Mouse (Mus musculus) lung, embryonic 14.5 days (tissue): ENCODE results near the gene Ap2a2. TPM values are rescaled to one million over a fixed set of nuclear protein-coding genes. Genes with fewer than 3 reads are reported as not detected.
"Not testable (repeated sequence)": the region's sequence is repeated elsewhere in the genome, so short reads cannot be mapped to it uniquely, and the experiment has no call there.

Source experiments
- ATAC-seq: fragments of 200-750 bp; cut with Nextera tagmentation; 2 replicates; pipeline ENCODE4 v1.8.0; 2017; ENCODE audit warnings: mild to moderate bottlenecking, moderate TSS enrichment, moderate library complexity; ENCODE audit not compliant: insufficient read depth
- DNase-seq: peaks from one replicate; pipeline ENCODE4 v3.0.0-alpha.2; 2015
- H3K27ac ChIP-seq: fragments of 300-500 bp; sonication (generic); 2 replicates; pipeline ENCODE4 v1.5.1; 2014; ENCODE audit warnings: low read depth, mild to moderate bottlenecking, moderate library complexity
- H3K27me3 ChIP-seq: fragments of 300-500 bp; sonication (generic); 2 replicates; pipeline ENCODE4 v1.6.1; 2014; ENCODE audit warnings: low read length, control low read depth; ENCODE audit not compliant: insufficient read depth
- H3K36me3 ChIP-seq: fragments of 300-500 bp; sonication (generic); 2 replicates; pipeline ENCODE4 v1.6.1; 2014; ENCODE audit warnings: control low read depth; ENCODE audit not compliant: insufficient read depth
- H3K4me1 ChIP-seq: fragments of 300-500 bp; sonication (generic); 2 replicates; pipeline ENCODE4 v1.6.1; 2014; ENCODE audit warnings: antibody characterized with exemption, control low read depth; ENCODE audit not compliant: insufficient read depth
- H3K4me2 ChIP-seq: fragments of 300-500 bp; sonication (generic); 2 replicates; pipeline ENCODE4 v1.6.1; 2014; ENCODE audit warnings: mild to moderate bottlenecking
- H3K4me3 ChIP-seq: fragments of 300-500 bp; sonication (generic); 2 replicates; pipeline ENCODE4 v1.5.1; 2014; ENCODE audit warnings: low read depth, low read length
- H3K9ac ChIP-seq: fragments of 300-500 bp; sonication (generic); 2 replicates; pipeline ENCODE4 v1.6.1; 2014
- H3K9me3 ChIP-seq: fragments of 300-500 bp; sonication (generic); 2 replicates; pipeline ENCODE4 v1.6.1; 2016; ENCODE audit warnings: low read depth, low read length, control low read depth
- CTCF ChIP-seq: IDR thresholded peaks from 2 replicates; pipeline ENCODE4 v1.5.1; 2016; ENCODE audit warnings: antibody characterized with exemption, low read depth
- WGBS: fragments of 180-500 bp; shearing (Covaris S2); extraction: QIAGEN DNeasy Blood & Tissue Kit; methylation state at CpG from one replicate; pipeline ENCODE4 v1.1.7; 2014; 5-methylcytosine and 5-hydroxymethylcytosine counted together
- polyA plus RNA-seq: library from polyadenylated mRNA; unstranded; fragments of >200 nt; fragmentation: Nextera tagmentation; extraction: Ambion mirVana; gene quantifications from 2 replicates; pipeline ENCODE4 v1.2.1, GENCODE M21; 2014

The Ap2a2 gene
- polyA plus RNA-seq, 1 experiment from 2014 or later: 67.6 TPM

DNA sequence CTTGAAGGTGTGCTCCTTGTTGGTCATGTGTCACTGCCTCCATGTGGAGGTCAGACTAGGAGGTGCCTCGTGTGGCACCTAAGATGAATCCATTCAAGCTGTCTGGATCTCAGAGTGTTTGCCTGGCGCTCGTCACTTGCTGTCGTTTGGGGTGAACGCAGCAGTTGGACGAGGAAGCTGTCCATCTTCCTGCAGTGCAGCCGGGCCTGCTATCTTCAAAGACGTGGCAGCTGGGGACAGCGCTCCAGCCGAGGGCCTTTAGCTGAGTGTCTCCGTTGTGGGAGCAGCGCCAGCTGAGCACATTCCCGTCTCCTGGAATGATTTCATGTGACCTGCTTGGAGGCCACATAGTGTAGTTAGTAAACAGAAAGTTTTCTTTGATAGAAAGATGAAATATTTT lies 50.8 kb downstream of the Ap2a2 start:
- 31% methylated on average over 13 of the region's 13 CpGs for WGBS
- peak; percentile 84 for DNase-seq
- H3K36me3 ChIP-seq: peaks cover 69% of the 10 kb centered on the region

DNA sequence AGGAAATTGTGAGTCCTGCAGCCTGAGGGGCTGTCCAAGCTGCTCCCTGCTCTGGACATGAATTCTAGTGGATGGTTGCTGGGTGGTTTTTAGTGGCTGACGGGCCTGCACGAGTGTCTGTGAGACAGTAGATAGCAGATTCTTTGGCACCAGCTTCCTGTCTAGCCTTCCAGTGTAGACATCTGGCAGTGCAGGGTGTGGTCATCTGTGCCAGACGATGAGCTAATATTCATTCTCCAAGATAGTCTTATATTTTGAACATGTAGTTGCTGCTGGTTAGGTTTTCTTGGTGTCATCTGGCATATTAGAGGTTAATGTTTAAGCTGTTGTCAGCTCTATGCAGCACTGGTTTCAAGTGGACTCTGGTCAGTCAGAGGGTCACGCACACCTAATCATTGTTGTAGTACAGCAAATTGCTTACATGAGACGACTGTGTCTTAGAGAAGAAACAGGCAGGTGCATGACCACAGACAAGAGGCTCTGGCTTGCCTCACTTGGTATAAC lies 52.4 kb downstream of the Ap2a2 start:
- Histone ChIP-seq H3K27me3 (no peaks in the 10 kb centered on the region), H3K4me2 (no peak overlapping the region), H3K27ac (no peak overlapping the region), H3K9ac (no peak overlapping the region), H3K4me1 (no peaks in the 10 kb centered on the region), H3K4me3 (no peak overlapping the region), H3K9me3 (no peaks in the 10 kb centered on the region), H3K36me3 (peaks cover 73% of the 10 kb centered on the region)
- WGBS: 72% methylated on average over 5 of the region's 5 CpGs
- no peak for DNase-seq
- TF ChIP-seq CTCF: no peak
- ATAC-seq: no peak

More for the DNA sequence above, 50.8 kb downstream of the Ap2a2 start:
- Histone ChIP-seq H3K4me3 (no peak overlapping the region), H3K9me3 (no peaks in the 10 kb centered on the region), H3K27me3 (no peaks in the 10 kb centered on the region), H3K27ac (peak overlapping the region; percentile 55; the same call in 1 of the 2 replicates), H3K9ac (no peak overlapping the region), H3K4me1 (no peaks in the 10 kb centered on the region), H3K4me2 (no peak overlapping the region)
- no peak for TF ChIP-seq CTCF
- peak; percentile 65 for ATAC-seq

DNA sequence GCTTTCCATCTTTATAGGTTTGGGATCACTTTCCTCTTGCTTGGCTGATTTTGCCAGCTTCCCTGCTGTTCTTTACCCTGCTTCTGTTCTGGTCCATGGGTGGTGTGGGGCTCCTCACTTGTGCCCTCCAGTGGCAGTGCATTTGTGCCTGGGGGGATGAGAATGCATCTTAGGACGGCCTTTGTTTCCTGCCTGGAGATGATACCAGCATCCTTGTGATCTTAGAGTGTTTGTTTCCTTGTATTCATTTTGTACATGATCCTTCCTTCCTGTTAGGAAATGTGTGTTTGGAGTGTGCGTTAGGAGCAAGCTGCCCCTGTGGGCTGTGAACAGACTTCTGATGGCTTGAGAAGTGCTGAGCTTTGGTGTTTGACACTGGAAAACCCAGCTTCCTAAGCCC lies 62.2 kb downstream of the Ap2a2 start:
- 81% methylated on average over 2 of the region's 2 CpGs for WGBS
- DNase-seq: peak; percentile 35
- Histone ChIP-seq H3K4me3 (no peak overlapping the region), H3K4me2 (no peak overlapping the region), H3K9me3 (no peaks in the 10 kb centered on the region), H3K4me1 (no peaks in the 10 kb centered on the region), H3K36me3 (peaks cover 92% of the 10 kb centered on the region), H3K27me3 (no peaks in the 10 kb centered on the region), H3K9ac (no peak overlapping the region), H3K27ac (no peak overlapping the region)
- peak; percentile 46 for TF ChIP-seq CTCF
- ATAC-seq: no peak

DNA sequence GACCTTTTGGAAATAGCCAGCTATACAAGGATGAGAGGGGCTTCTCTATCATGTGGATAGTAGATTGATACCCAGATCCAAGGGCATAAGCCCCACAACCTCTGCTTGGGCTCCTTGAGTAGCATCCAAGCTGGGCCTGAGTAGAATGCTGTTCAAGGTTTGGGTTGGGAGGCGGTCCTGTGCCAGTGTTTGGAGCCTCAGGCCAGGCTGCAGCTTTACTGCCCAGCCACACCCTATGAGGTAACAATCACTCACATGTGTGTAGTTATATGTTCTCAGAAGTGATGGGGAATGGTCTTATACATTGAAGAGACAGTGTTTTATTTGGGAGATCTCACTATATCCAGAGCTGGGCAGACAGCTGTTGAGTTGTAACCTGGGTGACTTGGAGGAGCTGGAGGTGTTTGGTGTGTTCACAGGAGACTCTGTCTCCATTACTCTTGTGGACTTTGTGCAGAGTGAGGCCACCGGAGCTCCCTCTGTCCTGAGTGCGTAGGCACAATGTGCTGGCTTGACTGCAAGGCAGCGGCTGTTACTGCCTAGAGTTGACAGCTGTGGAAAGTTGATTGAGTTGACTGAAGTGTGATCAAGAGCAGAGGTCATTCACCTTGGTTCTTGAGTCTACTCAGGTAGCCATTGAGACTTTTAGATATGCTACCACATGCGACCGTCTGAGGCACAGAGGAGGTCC lies 63.3 kb downstream of the Ap2a2 start:
- H3K4me1 ChIP-seq: no peaks in the 10 kb centered on the region
- H3K9ac ChIP-seq: no peak overlapping the region
- no peak for ATAC-seq
- 78% methylated on average over 6 of the region's 6 CpGs for WGBS
- H3K4me2 ChIP-seq: no peak overlapping the region
- DNase-seq: no peak
- H3K9me3 ChIP-seq: no peaks in the 10 kb centered on the region
- no peak overlapping the region for H3K4me3 ChIP-seq
- H3K27me3 ChIP-seq: no peaks in the 10 kb centered on the region
- H3K27ac ChIP-seq: no peak overlapping the region
- H3K36me3 ChIP-seq: peaks cover 92% of the 10 kb centered on the region
- TF ChIP-seq CTCF: no peak

DNA sequence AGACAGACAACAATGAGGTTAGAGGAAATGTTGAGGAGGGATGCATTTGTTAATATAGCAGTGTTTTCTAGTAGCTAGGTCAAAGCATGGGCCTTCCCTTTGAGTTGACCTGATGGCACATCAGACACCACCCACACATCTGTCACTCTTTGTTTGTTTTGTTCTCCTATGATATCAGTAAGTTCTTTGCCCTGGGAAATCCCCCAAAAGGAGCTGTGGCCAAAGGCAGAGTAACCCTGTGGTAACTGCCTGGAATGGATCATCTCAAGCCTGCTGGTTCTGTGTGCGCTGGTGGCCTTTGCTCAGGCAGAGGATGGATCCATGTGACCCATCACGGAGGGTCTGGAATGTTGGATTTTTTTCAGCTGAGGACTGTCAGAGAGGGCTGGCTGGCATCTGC lies 66.0 kb downstream of the Ap2a2 start:
- 62% methylated on average over 2 of the region's 2 CpGs for WGBS
- ATAC-seq (no peak), DNase-seq (no peak)

DNA sequence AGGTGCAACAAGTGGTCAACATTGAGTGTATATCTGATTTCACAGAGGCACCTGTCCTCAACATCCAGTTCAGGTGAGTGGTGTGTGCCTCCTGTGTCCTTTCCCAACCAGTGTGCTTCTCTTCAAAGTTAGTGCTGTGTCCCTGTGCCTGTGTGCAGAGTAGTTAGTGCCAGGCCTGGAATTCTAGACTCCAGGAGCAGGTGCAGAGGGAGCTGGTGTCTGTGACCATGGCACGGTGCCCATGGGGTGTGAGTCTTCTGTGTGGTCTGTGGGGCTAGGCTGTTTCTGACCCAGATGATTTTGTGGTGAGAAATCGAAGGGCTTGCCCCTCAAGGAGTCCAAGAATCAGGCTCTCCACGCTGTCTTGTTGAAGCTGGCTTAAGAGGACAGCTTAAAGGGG lies 67.3 kb downstream of the Ap2a2 start:
- no peak overlapping the region for H3K4me3 ChIP-seq
- no peak overlapping the region for H3K4me2 ChIP-seq
- no peak for DNase-seq
- H3K36me3 ChIP-seq: peaks cover 93% of the 10 kb centered on the region
- H3K9me3 ChIP-seq: no peaks in the 10 kb centered on the region
- ATAC-seq: no peak
- whole genome bisulfite sequencing: 95% methylated on average over 3 of the region's 3 CpGs
- H3K9ac ChIP-seq: no peak overlapping the region
- TF ChIP-seq CTCF: no peak
- H3K4me1 ChIP-seq: no peaks in the 10 kb centered on the region
- no peak overlapping the region for H3K27ac ChIP-seq
- H3K27me3 ChIP-seq: no peaks in the 10 kb centered on the region

More for the DNA sequence above, 66.0 kb downstream of the Ap2a2 start:
- H3K9me3 ChIP-seq: no peaks in the 10 kb centered on the region
- peaks cover 92% of the 10 kb centered on the region for H3K36me3 ChIP-seq
- TF ChIP-seq CTCF: no peak
- no peaks in the 10 kb centered on the region for H3K4me1 ChIP-seq
- H3K27ac ChIP-seq: no peak overlapping the region
- H3K9ac ChIP-seq: no peak overlapping the region
- no peak overlapping the region for H3K4me3 ChIP-seq
- H3K4me2 ChIP-seq: no peak overlapping the region
- no peaks in the 10 kb centered on the region for H3K27me3 ChIP-seq

DNA sequence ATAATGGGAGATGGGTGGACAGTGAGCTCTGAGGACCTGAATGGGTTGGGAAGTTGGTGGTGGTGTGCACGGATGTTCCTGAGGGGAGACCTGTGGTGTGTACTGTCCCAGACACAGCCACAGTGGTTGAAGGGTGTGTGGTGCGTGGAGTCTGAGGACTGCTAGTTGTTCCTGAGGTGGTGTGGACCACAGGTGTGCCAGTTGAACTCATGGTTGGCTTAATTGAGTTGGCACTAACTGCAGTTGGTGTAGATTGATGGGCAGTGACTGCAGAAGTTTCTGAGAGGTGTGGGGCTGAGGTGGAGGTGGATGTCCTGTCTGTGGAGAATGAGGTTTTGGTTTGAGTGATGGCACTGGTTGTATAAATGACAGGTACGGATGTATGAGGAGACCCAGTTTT lies 76.1 kb downstream of the Ap2a2 start:
- ATAC-seq: peak; percentile 64
- not testable (repeated sequence) for H3K4me2 ChIP-seq, H3K27me3 ChIP-seq, H3K9me3 ChIP-seq, H3K9ac ChIP-seq, DNase-seq, H3K4me3 ChIP-seq, H3K27ac ChIP-seq, H3K4me1 ChIP-seq
- 93% methylated on average over 1 of the region's 3 CpGs for WGBS
- peaks cover 16% of the 10 kb centered on the region for H3K36me3 ChIP-seq

DNA sequence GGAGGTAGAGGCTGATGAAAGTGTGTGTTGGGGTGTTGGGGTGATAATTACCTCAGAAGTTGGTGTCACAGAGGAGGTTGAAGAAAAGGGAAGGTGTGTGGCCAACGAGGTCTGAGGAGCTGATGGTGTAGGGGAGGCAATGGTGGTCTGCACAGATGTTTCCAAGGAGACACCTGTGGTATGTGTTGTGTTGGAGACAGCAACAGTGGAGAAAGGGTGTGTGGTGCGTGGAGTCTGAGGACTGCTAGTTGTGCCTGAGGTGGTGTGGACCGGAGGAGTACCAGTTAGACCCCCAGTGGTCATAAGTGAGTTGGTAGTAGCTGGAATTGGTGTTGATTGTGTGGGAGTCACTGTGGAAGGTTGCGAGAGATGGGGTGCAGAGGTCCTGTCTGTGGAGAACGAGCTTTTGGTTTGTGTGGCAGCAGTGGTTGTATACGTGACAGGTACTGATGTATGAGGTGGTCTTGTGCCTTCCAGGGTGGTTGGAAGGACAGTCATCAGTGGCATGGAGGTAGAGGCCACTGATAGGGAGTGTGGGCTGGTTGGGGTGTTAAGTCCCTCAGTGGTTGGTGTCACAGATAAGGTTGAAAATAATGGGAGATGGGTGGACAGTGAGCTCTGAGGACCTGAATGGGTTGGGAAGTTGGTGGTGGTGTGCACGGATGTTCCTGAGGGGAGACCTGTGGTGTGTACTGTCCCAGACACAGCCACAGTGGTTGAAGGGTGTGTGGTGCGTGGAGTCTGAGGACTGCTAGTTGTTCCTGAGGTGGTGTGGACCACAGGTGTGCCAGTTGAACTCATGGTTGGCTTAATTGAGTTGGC lies 76.8 kb downstream of the Ap2a2 start:
- WGBS: 87% methylated on average over 5 of the region's 8 CpGs
- H3K4me1 ChIP-seq, H3K36me3 ChIP-seq, H3K27ac ChIP-seq, H3K9me3 ChIP-seq, H3K27me3 ChIP-seq, H3K9ac ChIP-seq, DNase-seq, H3K4me2 ChIP-seq, H3K4me3 ChIP-seq: not testable (repeated sequence)
- peak; percentile 50 for ATAC-seq

DNA sequence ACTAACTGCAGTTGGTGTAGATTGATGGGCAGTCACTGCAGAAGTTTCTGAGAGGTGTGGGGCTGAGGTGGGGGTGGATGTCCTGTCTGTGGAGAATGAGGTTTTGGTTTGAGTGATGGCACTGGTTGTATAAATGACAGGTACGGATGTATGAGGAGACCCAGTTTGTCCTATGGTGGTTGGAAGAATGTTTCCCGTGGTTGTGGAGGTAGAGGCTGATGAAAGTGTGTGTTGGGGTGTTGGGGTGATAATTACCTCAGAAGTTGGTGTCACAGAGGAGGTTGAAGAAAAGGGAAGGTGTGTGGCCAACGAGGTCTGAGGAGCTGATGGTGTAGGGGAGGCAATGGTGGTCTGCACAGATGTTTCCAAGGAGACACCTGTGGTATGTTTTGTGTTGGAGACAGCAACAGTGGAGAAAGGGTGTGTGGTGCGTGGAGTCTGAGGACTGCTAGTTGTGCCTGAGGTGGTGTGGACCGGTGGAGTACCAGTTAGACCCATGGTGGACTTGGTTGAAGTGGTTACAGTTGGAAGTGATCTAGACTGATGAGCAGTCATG lies 77.4 kb downstream of the Ap2a2 start:
- H3K36me3 ChIP-seq, H3K27me3 ChIP-seq, H3K27ac ChIP-seq, H3K4me1 ChIP-seq, DNase-seq, H3K4me2 ChIP-seq, H3K9ac ChIP-seq, H3K4me3 ChIP-seq, H3K9me3 ChIP-seq: not testable (repeated sequence)
- peak; percentile 45; the same call in 1 of the 2 replicates for ATAC-seq
- 83% methylated on average over 5 of the region's 5 CpGs for WGBS
